Mouse (Mus musculus) left cerebral cortex, postnatal 25 days (tissue): ENCODE results near the gene Stard9. TPM values are rescaled to one million over a fixed set of nuclear protein-coding genes. Genes with fewer than 3 reads are reported as not detected.

Source experiments
- DNase-seq, 2 experiments: peaks; one replicate each; pipeline ENCODE4 v3.0.0; 2022; ENCODE audit warnings: low spot score in 2 of 2, mixed read lengths in 1 of 2
- intact Hi-C: fragments of 180-260 bp; cut with DNase I; formaldehyde crosslinking; loops from one replicate; pipeline ENCODE4 v1.15.1; 2025
- total RNA-seq, 2 experiments: library from RNA; stranded (reverse); gene quantifications; 2 replicates each; pipeline ENCODE4 v1.2.3; 2021

Stard9 gene
- total RNA-seq: 1 to 10 TPM; 7.1 to 9.3 TPM

DNA sequence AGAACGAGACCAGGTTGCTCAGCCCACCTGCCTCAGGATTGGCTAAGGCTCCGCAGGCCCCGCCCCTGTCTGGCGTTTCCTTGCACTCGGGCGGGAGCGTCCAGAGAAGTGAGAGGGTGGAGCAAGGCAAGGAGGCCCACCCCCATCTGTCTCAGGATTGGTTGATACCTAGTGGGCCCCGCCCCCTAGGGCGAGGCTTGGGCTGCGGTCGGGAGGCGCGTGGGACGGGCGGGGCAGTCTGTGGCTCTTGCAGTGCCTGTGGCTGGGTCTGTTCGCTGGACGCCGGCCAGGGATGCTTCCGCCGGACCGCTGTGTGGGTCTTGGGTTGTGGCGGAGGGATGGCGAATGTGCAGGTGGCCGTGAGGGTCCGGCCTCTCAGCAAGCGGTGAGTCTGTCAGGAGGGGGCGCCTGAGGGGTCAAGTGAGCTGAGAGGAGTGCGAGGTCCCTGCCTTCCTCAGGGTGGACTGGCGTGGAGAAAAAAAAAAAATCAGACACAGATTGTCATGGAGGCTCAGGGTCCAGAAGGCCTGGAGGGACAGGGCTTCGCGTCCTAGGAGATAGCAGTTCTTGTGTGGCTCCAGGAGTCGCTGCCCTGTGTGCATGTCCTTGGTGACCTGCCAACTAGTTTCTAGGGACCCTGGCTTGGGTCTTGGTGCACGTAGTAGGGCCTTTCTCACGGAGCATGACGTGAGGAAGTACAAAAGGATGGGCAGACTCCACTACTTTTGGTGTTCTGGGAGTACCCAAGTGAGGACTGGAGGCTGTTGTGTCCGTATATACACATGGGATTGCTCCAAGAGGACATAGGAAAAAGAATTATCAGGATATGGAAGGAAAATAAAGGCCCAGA lies at the start of gene Stard9:
TSS of gene Stard9 (plus strand) at position 236 of the 850 bp plus-strand sequence.
- peak; percentile 97 to 99 for DNase-seq
- intact Hi-C loops: loop anchor here (2.0 to 5.0 kb wide), 2 partner anchors 20 to 62 kb away; partner anchors contain the start of genes Haus2, Lrrc57 and Snap23

DNA sequence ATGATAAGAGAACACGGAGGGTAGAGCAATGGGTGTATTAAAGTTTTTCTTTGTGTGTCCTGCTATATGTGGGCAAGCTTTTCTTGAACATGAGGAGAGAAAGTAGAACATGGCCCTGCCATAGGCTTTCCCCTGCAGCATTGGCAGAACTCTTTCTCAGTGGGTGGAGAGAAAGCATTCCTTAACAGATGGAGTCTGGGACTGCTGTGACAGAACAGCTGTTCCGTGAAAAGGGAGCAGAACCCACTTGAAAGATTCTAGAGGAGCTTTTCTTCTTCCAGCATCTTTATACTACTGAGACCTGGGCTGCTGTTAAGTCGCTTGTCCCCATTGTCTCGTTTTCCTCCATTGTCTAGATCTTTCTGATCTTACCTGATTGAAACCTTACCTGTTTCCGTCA lies 39.2 kb upstream of the Stard9 start:
- intact Hi-C loops: loop anchor here (1.0 to 2.0 kb wide), 2 partner anchors 17 to 49 kb away; no protein-coding TSS in a partner anchor
- DNase-seq: peak; percentile 63 to 94

DNA sequence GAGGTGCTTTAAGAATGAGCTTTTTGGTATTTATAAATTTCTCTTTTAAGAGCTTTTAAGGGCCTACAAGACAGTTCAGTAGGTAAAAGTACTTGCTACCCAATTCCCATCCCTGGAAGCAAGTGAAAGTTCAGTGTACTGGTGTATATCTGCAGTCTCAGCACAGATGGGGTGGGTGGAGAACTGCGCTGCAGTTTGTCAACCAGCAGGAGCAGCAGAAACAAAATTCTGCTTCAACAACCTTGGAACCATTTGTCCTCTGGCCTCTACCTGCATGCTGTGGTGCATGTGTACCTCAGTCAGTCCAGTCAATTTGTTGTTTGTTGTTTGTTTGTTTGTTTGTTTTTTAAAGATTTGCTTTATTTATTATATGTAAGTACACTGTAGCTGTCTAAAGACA lies 36.7 kb upstream of the Stard9 start:
- intact Hi-C loops: no loop called here
- no peak for DNase-seq

DNA sequence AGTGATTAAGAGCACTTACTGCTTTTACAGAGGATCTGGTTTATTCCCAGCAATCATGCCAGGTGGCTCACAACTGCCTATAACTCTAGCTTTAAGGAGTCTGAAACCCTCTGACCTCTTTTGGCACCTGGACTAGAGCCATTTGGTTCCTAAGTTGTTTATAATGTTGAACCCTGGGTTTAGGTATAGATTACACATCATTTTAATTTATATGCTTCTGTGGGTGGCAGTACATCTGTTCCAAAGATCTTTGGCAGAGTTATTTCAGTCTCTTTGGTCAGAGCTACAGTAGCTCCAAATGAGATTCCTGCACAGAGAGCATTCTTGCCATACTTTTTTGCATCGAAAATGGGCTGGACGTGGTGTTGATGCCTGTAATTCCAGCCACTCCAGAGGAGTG lies 31.2 kb upstream of the Stard9 start:
- peak; percentile 26 to 73 for DNase-seq
- intact Hi-C loops: no loop called here

DNA sequence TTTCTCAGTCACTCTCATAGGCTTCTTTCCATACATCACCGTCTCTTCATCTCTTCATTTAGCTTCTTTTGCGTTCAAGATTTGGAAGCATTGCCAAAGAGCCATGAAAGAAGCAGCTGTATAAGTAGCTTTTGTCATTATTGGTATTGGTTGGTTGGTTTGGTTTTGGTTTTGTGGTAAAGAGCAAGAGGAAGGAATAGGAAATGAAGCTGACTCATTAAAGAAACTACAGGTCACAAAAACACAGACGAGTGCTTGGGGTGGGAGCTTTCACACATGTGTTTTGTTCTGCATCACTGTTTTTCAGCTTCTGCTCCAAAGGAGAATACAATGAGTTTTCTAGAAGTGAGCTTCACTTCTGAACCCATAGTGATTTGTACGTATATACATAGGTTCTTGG lies 29.4 kb upstream of the Stard9 start:
- intact Hi-C loops: no loop called here

DNA sequence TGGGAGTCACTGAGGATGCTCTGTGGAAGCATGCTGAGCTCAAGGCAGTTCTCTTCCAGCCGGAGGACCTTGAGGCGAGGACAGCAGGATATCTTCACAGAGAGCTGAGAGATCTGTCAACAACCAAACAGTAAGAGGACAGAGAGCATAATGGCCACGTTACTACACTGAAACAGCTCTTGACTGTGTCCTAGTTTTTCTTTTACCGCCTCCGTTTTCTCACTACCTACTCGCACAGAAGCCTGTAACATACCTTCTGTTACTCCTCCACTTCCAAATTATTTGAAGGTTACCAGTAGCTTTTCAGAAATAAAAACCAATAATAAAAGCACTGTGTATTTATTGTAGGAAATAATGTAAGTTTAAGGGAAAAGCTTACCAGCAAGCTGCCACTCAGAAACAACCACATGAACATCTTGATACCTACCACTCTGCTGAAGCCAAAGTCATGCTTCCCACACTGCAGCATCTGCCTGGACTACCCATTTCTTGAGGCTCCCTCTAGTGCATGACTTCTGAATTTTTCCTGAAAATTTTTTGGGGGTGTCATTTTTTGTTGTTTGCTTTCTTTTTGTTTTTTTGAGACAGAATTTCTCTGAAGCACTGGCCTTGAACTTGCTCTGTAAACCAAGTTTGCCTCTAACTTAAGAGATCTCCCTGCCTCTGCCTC lies 22.8 kb upstream of the Stard9 start:
- intact Hi-C loops: loop anchor here (1.0 to 5.0 kb wide), 3 partner anchors 16 to 64 kb away; partner anchors contain the start of gene Snap23
- DNase-seq: peak; percentile 42 to 83

More for the DNA sequence above, 29.4 kb upstream of the Stard9 start:
- DNase-seq: no peak

DNA sequence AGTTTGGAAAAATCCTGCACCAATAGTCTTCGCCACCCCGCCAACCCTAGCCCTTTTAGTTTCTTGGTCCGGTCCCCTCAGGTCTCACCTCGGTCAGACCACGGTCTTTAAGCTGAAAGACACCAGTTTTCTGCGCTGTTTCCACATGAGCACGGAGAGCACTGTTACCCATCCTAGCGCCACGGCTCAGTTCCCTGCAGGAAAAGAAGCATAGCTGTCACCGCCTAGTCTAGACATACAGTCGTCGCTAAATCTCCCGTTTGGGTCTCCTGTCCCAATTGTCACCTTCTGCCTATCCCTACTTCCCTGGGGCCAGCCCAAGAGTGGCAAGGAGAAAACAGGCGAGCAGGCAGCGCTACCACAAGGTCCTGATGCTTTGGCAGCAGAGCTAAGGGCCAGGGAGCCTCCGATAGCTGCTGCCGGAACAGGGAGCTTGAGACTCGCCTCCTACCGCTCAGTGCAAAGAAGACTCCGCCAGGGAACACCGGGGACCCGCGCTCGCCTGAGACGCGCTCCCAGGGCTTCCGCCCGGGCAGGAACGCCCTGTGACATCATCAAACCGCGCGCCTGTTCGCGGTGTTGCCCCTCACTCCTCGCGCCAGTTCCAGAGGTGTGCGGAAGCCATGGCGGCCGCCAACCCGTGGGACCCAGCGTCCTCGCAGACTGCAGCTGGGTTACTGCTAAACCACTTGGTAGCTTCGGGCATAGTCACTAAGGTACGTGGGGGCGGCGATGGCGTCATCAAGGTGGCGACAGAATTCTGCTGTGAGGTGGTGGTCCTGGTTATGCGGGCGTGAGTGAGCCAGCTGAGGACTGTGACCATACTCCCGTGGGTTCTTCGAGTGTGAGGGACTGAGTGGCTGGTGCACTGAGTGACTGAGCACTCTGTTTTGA lies 19.8 kb upstream of the Stard9 start, which contains the start of the genes Haus2 and Lrrc57:
TSS of gene Haus2 (plus strand) at position 554 of the 894 bp plus-strand sequence.
TSS of gene Lrrc57 (minus strand) at position 691 of the 894 bp plus-strand sequence.
- intact Hi-C loops: loop anchor here (2.0 to 5.0 kb wide), 3 partner anchors 20 to 67 kb away; partner anchors contain the start of genes Snap23 and Stard9
- peak; percentile 93 to 95 for DNase-seq

DNA sequence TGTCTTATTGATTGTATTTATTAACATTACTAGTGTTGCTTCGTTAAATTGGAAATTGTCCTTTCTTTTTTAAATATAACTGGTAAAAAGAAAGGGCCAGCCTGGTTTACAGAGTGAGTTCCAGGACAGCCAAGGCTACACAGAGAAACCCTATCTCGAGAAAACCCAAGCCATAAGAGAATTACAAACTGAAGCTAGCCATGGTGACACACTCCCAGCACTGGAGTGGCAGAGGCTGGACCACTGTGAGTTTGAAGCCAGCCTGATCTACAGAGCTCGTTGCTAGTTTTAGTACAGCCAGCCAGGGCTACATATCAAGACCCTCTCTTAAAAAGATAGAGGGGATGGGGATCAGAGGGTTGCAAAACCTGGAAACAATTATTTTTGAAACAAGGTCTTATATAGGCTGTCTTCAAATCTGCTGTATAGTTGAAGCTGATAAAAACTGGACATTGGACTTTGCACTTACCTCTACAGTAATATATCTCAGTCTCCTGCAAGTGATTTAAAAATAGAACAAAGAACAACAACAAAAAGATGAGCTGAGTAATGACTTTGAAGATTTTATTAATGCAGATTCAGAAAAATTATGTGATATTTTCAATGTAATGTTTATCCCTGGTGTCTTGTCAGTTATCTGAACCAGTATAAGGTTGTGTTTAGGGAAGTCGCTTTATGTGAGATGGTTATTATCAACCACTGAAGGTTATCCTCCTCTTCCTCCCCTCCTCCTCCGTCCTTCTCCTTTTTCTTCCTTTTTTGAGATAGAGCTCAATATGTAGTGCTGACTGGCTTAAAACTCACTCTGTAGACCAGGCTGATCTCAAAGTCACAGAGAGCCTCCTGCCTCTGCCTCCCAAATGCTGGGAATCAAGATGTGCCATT lies 12.4 kb upstream of the Stard9 start:
- no peak for DNase-seq
- intact Hi-C loops: no loop called here

DNA sequence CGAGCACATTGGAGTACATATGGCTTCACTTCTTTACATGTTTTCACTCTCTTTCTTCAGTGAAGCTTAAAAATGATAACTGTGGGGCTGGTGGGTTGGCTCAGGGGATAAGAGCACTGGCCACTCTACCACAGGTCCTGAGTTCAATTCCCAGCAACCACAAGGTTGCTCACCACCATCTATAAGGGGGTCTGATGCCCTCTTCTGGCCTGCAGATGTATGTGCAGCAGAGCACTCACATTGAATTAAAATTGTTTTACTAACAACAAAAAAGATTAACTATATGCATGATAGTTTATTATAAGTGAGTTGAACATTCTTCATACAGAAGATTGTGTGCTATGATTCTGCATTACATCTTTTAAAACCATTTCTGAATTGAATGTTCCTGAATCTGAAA lies 9.4 kb upstream of the Stard9 start:
- no peak for DNase-seq
- intact Hi-C loops: no loop called here

DNA sequence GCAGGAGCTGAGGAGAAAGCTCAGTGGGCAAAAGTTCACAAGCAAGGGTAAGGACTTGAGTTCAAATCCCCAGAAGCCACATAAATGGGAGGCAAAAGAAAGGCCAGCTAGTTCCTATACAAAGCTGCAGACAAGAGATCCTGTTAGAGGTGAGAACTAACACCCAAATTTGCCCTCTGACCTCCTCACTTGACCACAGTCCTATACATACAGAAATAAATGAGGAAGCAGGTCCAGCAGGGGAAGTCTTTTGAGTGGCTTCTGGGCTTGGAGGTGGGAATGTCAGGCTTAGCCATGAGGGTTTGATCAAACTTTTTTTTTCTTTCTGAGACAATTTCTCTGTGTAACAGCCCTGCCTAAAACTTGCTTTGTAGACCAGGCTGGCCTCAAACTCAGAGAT lies 6.0 kb upstream of the Stard9 start:
- DNase-seq: no peak
- intact Hi-C loops: no loop called here

DNA sequence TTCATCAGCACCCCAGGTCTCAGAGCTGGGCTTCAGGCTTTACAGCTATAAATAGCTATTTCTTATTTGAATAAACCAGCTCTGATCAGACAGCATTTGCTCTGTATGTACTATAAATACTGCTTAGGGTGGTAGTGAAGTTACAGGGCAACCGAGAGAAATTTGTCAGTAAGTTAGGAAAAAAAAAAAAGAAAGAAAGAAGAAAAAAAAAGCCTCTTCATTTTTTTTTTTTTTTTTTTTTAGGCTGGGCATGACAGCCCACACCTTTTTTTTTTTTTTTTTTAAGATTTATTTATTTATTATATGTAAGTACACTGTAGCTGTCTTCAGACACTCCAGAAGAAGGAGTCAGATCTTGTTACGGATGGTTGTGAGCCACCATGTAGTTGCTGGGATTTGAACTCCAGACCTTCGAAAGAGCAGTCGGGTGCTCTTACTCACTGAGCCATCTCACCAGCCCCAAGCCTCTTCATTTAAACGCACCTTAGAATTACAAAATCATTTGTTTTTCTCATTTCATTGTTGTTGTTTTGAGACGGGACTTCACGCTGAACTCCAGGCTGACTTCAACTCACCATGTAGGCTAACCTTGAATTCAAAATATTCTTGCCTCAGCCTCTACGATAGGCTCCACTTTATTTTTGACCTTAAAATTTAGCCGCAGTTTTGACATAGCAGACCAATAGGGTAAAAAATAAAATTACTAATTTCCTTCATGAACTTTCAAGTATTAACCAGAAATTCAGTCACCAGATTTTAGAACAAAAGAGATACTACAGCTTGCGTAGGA lies 650 bp upstream of the Stard9 start:
- DNase-seq: no peak
- intact Hi-C loops: loop anchor here (2.0 to 5.0 kb wide), 2 partner anchors 19 to 61 kb away; partner anchors contain the start of genes Haus2, Lrrc57 and Snap23

DNA sequence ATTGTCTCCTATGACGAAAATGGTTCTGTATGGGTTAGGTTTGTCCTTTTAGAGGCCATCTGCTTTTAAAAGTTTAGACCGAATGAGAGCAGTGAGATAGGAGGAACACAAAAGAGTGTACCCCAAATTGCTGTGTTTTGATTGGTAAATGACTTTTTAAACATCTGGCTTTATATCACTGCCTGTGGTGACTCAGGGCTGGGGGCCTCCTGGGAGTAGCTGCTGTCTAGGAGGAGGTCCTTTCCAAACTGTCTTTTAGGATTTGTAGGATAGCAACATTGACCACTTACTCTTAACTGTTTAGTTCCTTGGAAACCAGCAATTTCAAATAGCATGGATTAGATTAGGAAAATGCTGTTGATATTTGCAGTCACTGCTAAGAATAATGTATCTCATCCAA lies 1.3 kb downstream of the Stard9 start:
- intact Hi-C loops: no loop called here
- no peak for DNase-seq

DNA sequence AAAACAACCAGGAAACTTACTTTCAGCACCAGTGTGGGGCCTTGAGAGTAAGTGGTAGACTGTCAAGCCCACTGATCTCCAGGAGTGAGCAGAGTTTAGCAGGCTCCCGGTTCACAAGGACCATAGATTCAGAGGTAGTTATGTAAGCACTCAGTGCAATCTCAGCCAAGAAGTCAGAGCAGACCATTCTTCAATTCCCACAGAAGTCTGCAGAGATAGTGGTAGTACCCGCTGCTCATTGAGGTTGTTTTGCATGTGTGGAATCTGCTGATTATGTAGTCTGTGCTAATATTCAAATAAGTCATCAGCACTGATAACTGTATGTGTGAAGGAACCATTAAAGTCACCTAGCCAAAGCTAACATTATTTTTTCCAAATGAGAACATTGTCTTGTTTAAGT lies 1.7 kb downstream of the Stard9 start:
- no peak for DNase-seq
- intact Hi-C loops: no loop called here

DNA sequence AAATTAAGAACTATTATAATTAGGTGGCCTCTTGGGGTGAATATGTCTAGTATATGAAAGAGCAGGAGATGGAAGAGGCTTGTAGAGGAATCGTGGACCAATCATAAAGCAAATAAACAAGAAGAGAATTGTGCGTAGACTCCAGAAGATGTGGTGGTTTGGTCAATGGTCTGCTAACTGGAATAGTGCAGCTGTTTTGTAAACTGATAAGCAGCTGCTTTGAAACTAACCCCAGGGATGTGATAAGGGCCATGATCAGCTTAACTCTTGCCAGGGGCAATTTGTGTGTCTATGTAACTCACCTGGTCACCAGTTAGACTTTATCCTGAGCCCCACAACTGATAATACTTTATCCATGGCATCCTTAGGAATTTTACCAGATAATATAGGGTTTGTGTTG lies 2.6 kb downstream of the Stard9 start:
- DNase-seq: no peak
- intact Hi-C loops: no loop called here

DNA sequence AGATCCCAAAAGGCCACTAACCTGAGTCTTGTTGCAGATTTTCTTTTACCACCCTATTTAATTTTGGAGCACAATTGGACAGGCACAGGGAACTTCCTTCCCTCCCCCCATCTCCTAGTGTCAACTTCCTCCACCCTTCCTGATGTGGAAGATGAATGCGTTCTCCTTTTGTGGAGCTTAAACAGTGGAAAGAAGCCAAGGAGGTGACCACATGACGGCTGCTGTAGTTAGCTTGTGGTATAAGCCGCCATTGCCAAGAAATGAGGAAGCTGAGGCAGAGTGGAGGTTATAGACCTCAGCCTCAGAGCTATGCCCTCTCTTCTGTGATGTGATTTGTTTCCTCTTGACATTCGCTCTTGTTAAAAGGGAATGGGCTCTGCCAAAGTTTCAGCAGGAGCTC lies 3.0 kb downstream of the Stard9 start:
- peak in 1 of 2 experiments; percentile 43 for DNase-seq
- intact Hi-C loops: no loop called here

DNA sequence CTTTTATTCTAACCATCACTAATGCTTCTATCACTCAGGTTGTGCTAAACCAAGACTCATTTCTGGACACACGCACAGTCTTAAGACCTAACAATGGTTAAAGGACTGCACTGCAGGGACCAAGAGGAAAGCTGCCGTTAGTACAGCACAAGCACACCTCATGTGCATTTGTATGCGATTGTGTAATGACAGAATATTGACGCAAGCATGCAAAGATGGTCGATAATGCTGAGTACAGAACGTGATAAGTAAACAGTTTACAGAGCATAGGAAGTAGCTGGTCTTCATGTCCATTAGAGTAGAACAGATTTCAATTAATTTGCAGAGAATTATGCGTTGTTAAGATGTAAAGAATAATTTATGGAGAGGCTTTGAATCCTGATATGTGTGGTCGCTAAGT lies 11.9 kb downstream of the Stard9 start:
- no peak for DNase-seq
- intact Hi-C loops: no loop called here

DNA sequence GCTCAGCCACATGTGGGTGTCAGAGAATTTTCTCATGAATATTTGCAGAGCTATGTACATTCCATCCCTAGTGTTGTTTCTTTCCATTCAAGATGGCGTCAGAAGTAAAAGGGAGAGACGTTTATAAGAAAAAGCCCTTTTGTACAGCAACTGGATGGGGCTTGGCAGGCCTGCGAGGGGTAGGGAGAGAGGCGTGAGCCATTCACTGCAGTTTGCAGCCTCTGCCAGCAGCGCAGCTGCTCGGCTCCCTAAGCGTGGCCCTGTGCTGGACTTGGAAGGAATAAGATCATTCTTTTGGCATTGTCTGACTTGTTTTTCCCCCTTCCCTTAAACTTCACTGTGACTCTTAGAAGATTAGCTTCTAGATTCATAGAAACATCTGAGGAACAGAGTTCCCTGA lies 14.9 kb downstream of the Stard9 start:
- intact Hi-C loops: no loop called here
- DNase-seq: peak in 1 of 2 experiments; percentile 30

DNA sequence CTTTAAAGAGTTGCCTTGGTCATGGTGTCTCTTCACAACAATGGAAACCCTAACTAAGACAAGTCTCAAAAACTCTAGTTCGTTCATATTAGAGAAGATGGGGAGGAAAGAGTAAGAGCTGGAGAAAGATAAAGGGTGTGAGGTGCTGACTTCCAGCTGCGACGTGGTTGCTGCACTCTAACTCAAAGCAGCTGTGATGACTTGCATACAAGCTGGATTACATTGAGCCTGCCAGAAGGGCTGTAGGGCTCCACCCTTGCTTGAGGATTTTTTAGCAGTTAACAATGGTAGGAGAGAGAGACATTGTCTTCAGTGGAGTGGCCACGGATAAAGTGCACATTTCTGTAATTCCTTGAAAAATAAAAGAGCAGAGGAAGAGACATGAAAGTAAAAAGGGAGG lies 17.9 kb downstream of the Stard9 start:
- DNase-seq: no peak
- intact Hi-C loops: no loop called here
